Mouse (Mus musculus): ENCODE results near the gene Slc25a34. TPM values are rescaled to one million over a fixed set of nuclear protein-coding genes. Genes with fewer than 3 reads are reported as not detected.

Gene Slc25a34
- polyA plus RNA-seq, 1 experiment from 2014 or later, result 0.49 TPM

DNA sequence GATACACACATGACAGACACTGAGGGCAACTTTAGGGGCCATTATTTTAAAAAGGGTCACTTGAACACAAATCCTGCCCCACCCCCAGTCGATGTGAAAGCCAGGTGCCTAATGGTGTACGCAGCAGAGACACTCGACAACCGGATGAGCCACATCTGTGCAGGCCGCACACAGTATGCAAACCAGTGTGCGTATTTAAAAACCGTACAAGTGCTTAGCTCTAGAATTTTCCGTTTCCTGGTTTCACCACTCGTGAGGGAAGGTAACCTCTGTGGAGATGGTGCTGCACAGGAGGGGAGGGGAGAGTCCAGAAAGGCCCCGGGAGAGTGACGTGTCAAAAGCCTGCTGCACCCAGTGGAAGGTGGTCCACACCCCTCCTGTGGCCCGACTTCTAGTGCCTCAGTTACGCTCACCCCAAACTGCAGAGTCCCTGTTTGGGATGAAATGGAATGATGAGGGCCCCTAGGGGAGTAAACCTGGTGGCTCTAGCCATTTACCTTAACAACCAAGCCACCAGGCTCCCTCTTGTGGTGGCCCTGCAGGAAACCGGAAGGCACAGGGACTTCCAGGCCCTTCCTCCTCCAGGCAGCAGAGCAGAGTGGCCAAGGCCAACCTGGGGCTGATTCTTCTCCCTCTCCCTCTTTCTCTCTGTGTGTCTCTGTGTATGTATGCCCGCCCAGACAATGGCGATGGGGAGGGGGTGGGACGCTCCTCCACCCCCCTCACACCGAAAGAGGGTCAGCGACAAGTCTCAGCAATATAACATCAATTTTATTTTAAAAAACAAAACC is 1.6 kb upstream of the Slc25a34 start:
- peaks cover 21% of the 10 kb centered on the region for H3K4me1 ChIP-seq
- no peak for ATAC-seq (replicated peaks; ENCODE audit: low FRiP score)
- no peaks in the 10 kb centered on the region for H3K27me3 ChIP-seq
- WGBS, result 78% methylated on average over 19 of the region's 19 CpGs
- no peak overlapping the region for H3K4me3 ChIP-seq (replicated peaks)
- H3K9ac ChIP-seq, result no peak overlapping the region
- H3K9me3 ChIP-seq (replicated peaks), result no peaks in the 10 kb centered on the region
- no peak overlapping the region for H3K27ac ChIP-seq
- H3K4me2 ChIP-seq, result no peak overlapping the region
- peaks cover 49% of the 10 kb centered on the region for H3K36me3 ChIP-seq

DNA sequence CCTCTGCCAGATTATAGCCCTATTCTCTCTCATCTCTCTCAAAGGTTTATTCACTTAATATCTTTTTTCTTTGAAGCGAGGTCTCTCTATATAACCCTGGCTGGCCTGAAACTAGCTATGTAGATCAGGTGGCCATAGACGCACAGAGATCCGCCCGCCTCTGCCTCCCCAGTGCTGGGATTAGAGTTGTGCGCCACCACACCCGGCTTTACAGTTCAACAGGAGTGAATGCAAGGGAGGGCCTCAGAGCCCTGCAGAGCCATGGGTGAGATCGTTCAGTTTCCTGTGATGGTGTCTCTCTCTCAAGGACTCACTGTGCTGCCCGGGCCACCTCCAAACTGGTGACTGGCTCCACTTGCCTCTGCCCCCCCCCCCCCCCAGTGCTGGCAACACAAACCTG is 513 bp upstream of the Slc25a34 start:
- WGBS, result 88% methylated on average over 8 of the region's 8 CpGs
- Histone ChIP-seq H3K4me2 (no peak overlapping the region), H3K27me3 (no peaks in the 10 kb centered on the region), H3K9ac (no peak overlapping the region), H3K36me3 (peaks cover 39% of the 10 kb centered on the region), H3K27ac (peak overlapping the region; percentile 27; the same call in 1 of the 2 replicates), H3K4me1 (peaks cover 21% of the 10 kb centered on the region), H3K9me3 (replicated peaks) (no peaks in the 10 kb centered on the region), H3K4me3 (replicated peaks) (no peak overlapping the region)
- no peak for ATAC-seq (replicated peaks; ENCODE audit: low FRiP score)

GRCm38 (mm10) chr4:141623037-141623436 is 584 bp downstream of the Slc25a34 start:
- Histone ChIP-seq H3K4me2 (no peak overlapping the region), H3K36me3 (peaks cover 28% of the 10 kb centered on the region), H3K27ac (no peak overlapping the region), H3K9ac (no peak overlapping the region), H3K4me3 (replicated peaks) (no peak overlapping the region), H3K4me1 (peaks cover 29% of the 10 kb centered on the region), H3K27me3 (no peaks in the 10 kb centered on the region), H3K9me3 (replicated peaks) (no peaks in the 10 kb centered on the region)
- no peak for ATAC-seq (replicated peaks; ENCODE audit: low FRiP score)
- WGBS, result 87% methylated on average over 11 of the region's 11 CpGs

GRCm38 (mm10) chr4:141622580-141622979 is 1.0 kb downstream of the Slc25a34 start:
- H3K27me3 ChIP-seq, result no peaks in the 10 kb centered on the region
- no peak overlapping the region for H3K9ac ChIP-seq
- H3K9me3 ChIP-seq (replicated peaks), result no peaks in the 10 kb centered on the region
- H3K4me2 ChIP-seq, result no peak overlapping the region
- no peak overlapping the region for H3K4me3 ChIP-seq (replicated peaks)
- 63% methylated on average over 5 of the region's 5 CpGs for WGBS
- peaks cover 23% of the 10 kb centered on the region for H3K36me3 ChIP-seq
- H3K27ac ChIP-seq, result no peak overlapping the region
- peaks cover 34% of the 10 kb centered on the region for H3K4me1 ChIP-seq
- ATAC-seq (replicated peaks; ENCODE audit: low FRiP score), result no peak

DNA sequence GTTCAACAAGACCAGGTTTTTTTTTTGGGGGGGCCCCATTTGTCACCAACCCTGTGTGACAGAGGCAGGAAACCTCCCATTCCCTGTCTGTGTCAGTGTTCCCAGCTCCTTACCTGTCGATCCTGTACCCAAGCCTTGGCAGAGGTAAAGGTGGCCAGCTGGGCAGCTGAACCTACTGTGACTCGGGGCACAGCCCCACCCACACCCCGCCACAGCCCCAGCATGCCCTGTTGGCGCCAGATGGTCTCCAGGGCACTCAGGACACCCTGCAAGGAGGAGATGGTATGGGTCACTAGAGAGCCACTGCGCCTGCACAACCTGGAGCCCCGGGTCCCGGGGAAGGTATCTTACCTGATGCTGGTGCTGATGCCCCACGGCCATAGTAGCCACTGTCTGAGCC is 1.5 kb downstream of the Slc25a34 start:
- Histone ChIP-seq H3K27me3 (no peaks in the 10 kb centered on the region), H3K4me1 (peaks cover 39% of the 10 kb centered on the region), H3K36me3 (peaks cover 18% of the 10 kb centered on the region), H3K27ac (no peak overlapping the region), H3K9me3 (replicated peaks) (no peaks in the 10 kb centered on the region), H3K4me2 (no peak overlapping the region), H3K9ac (no peak overlapping the region), H3K4me3 (replicated peaks) (no peak overlapping the region)
- ATAC-seq (replicated peaks; ENCODE audit: low FRiP score), result no peak
- WGBS, result 75% methylated on average over 8 of the region's 8 CpGs

- H3K36me3 ChIP-seq, result peaks cover 10% of the 10 kb centered on the region
- no peak overlapping the region for H3K27ac ChIP-seq
- H3K9ac ChIP-seq, result no peak overlapping the region
- H3K4me3 ChIP-seq (replicated peaks), result no peak overlapping the region
- no peak for ATAC-seq (replicated peaks; ENCODE audit: low FRiP score)
- peaks cover 40% of the 10 kb centered on the region for H3K4me1 ChIP-seq
- WGBS, result 81% methylated on average over 8 of the region's 8 CpGs
- H3K4me2 ChIP-seq, result no peak overlapping the region
- H3K27me3 ChIP-seq, result no peaks in the 10 kb centered on the region
- no peaks in the 10 kb centered on the region for H3K9me3 ChIP-seq (replicated peaks)
Measured at GRCm38 (mm10) chr4:141621297-141621696, 2.3 kb downstream of the Slc25a34 start.

- H3K27ac ChIP-seq, result no peak overlapping the region
- H3K4me3 ChIP-seq (replicated peaks), result no peak overlapping the region
- H3K36me3 ChIP-seq, result no peaks in the 10 kb centered on the region
- no peak for ATAC-seq (replicated peaks; ENCODE audit: low FRiP score)
- 81% methylated on average over 9 of the region's 9 CpGs for WGBS
- peaks cover 39% of the 10 kb centered on the region for H3K4me1 ChIP-seq
- no peak overlapping the region for H3K4me2 ChIP-seq
- H3K9me3 ChIP-seq (replicated peaks), result no peaks in the 10 kb centered on the region
- no peak overlapping the region for H3K9ac ChIP-seq
- no peaks in the 10 kb centered on the region for H3K27me3 ChIP-seq
Measured at GRCm38 (mm10) chr4:141619299-141619883, 4.2 kb downstream of the Slc25a34 start.

- peaks cover 35% of the 10 kb centered on the region for H3K4me1 ChIP-seq
- 21% methylated on average over 20 of the region's 20 CpGs for WGBS
- ATAC-seq (replicated peaks; ENCODE audit: low FRiP score), result no peak
- H3K27ac ChIP-seq, result 0 out of 2 replicates have a peak within 1 kb of the TSS, but pooled peaks have one; percentile 32
- no peaks in the 10 kb centered on the region for H3K36me3 ChIP-seq
- peak within 1 kb of the TSS; percentile 54 for H3K9ac ChIP-seq
- no peaks in the 10 kb centered on the region for H3K9me3 ChIP-seq (replicated peaks)
- peak within 1 kb of the TSS; percentile 67 for H3K4me2 ChIP-seq
- H3K4me3 ChIP-seq (replicated peaks), result peak within 1 kb of the TSS; percentile 39
- no peaks in the 10 kb centered on the region for H3K27me3 ChIP-seq
Measured at GRCm38 (mm10) chr4:141618565-141619243, 4.9 kb downstream of the Slc25a34 start, which contains the start of gene Tmem82. TSS of gene Tmem82 (minus strand) at chr4:141618633.

GRCm38 (mm10) chr4:141617863-141618564 is 5.6 kb downstream of the Slc25a34 start:
- H3K4me2 ChIP-seq, result peak overlapping the region; percentile 67
- peaks cover 29% of the 10 kb centered on the region for H3K4me1 ChIP-seq
- peak overlapping the region; percentile 39 for H3K4me3 ChIP-seq (replicated peaks)
- WGBS, result 13% methylated on average over 22 of the region's 22 CpGs
- H3K9ac ChIP-seq, result peak overlapping the region; percentile 54
- H3K27me3 ChIP-seq, result no peaks in the 10 kb centered on the region
- no peaks in the 10 kb centered on the region for H3K9me3 ChIP-seq (replicated peaks)
- 0 out of 2 replicates have a peak overlapping the region, but pooled peaks have one; percentile 32 for H3K27ac ChIP-seq
- ATAC-seq (replicated peaks; ENCODE audit: low FRiP score), result peak; percentile 44
- H3K36me3 ChIP-seq, result no peaks in the 10 kb centered on the region

GRCm38 (mm10) chr4:141617299-141617698 is 6.3 kb downstream of the Slc25a34 start:
- Histone ChIP-seq H3K9me3 (replicated peaks) (no peaks in the 10 kb centered on the region), H3K9ac (peak overlapping the region; percentile 54), H3K27me3 (no peaks in the 10 kb centered on the region), H3K27ac (0 out of 2 replicates have a peak overlapping the region, but pooled peaks have one; percentile 32), H3K4me1 (peaks cover 24% of the 10 kb centered on the region), H3K4me3 (replicated peaks) (peak overlapping the region; percentile 39), H3K4me2 (peak overlapping the region; percentile 67), H3K36me3 (no peaks in the 10 kb centered on the region)
- ATAC-seq (replicated peaks; ENCODE audit: low FRiP score), result peak; percentile 41
- 4% methylated on average over 20 of the region's 20 CpGs for WGBS

DNA sequence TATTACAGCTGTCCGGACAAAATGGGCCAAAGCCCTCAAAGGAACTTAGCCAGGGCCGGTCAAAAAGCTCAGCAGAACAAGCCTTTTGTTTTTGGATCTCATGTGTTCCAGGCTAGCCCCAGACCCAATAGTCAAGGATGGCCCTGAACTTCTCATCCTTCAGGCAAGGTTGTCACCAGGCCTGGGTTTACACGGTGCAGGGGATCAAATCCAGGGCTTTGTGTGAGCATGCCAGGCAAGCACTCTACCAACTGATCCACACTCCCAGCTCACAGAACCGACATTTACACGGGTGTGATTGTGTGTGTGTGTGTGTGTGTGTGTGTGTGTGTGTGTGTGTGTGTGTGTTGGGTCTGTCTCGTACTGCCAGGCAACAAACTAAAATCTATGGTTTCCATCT is 6.8 kb downstream of the Slc25a34 start:
- Histone ChIP-seq H3K27me3 (no peaks in the 10 kb centered on the region), H3K4me2 (no peak overlapping the region), H3K9ac (no peak overlapping the region), H3K27ac (no peak overlapping the region), H3K9me3 (replicated peaks) (no peaks in the 10 kb centered on the region), H3K4me3 (replicated peaks) (0 out of 2 replicates have a peak overlapping the region, but pooled peaks have one; percentile 39), H3K4me1 (peaks cover 22% of the 10 kb centered on the region), H3K36me3 (no peaks in the 10 kb centered on the region)
- ATAC-seq (replicated peaks; ENCODE audit: low FRiP score), result no peak
- WGBS, result 75% methylated on average over 6 of the region's 6 CpGs
